Mouse (Mus musculus) embryonic facial prominence, embryonic 14.5 days (tissue): ENCODE data around the gene Hs6st3. TPM values are rescaled to one million over a fixed set of nuclear protein-coding genes. Genes with fewer than 3 reads are reported as not detected.

ENCODE experiments used
- ATAC-seq: fragments of 200-750 bp; cut with Nextera tagmentation; 2 replicates; pipeline ENCODE4 v1.8.0; 2017; ENCODE audit warnings: low read depth, moderate number of reproducible peaks, moderate TSS enrichment
- DNase-seq: peaks from one replicate; pipeline ENCODE4 v3.0.0-alpha.2; 2015; ENCODE audit warnings: low spot score
- H3K27ac ChIP-seq: fragments of 300-500 bp; sonication (generic); replicated peaks from 2 replicates; pipeline ENCODE4 v1.5.1; 2014; ENCODE audit warnings: low read depth, mild to moderate bottlenecking, low read length, moderate library complexity
- H3K27me3 ChIP-seq: fragments of 300-500 bp; sonication (generic); replicated peaks from 2 replicates; pipeline ENCODE4 v1.6.1; 2014; ENCODE audit warnings: low read length; ENCODE audit not compliant: control insufficient read depth, insufficient read depth
- H3K36me3 ChIP-seq: fragments of 300-500 bp; sonication (generic); 2 replicates; pipeline ENCODE4 v1.6.1; 2014; ENCODE audit warnings: low read length, mixed read lengths; ENCODE audit not compliant: control insufficient read depth, insufficient read depth
- H3K4me1 ChIP-seq: fragments of 300-500 bp; sonication (generic); 2 replicates; pipeline ENCODE4 v1.6.1; 2014; ENCODE audit warnings: antibody characterized with exemption, low read length; ENCODE audit not compliant: control insufficient read depth, insufficient read depth
- H3K4me2 ChIP-seq: fragments of 300-500 bp; sonication (generic); 2 replicates; pipeline ENCODE4 v1.6.1; 2014; ENCODE audit warnings: low read depth, mild to moderate bottlenecking, low read length, moderate library complexity, mixed read lengths
- H3K4me3 ChIP-seq: fragments of 300-500 bp; sonication (generic); 2 replicates; pipeline ENCODE4 v1.5.1; 2014; ENCODE audit warnings: low read depth, mild to moderate bottlenecking, low read length
- H3K9ac ChIP-seq: fragments of 300-500 bp; sonication (generic); 2 replicates; pipeline ENCODE4 v1.6.1; 2014; ENCODE audit warnings: low read depth, mild to moderate bottlenecking, low read length, moderate library complexity, mixed read lengths
- H3K9me3 ChIP-seq: fragments of 300-500 bp; sonication (generic); 2 replicates; pipeline ENCODE4 v1.6.1; 2016; ENCODE audit warnings: low read length; ENCODE audit not compliant: control insufficient read depth
- WGBS: fragments of 180-500 bp; shearing (Covaris S2); extraction: QIAGEN DNeasy Blood & Tissue Kit; methylation state at CpG from one replicate; pipeline ENCODE4 v1.1.7; 2014; 5-methylcytosine and 5-hydroxymethylcytosine counted together
- polyA plus RNA-seq: library from polyadenylated mRNA; unstranded; fragments of >200 nt; fragmentation: Nextera tagmentation; extraction: Ambion mirVana; gene quantifications from 2 replicates; pipeline ENCODE4 v1.2.1, GENCODE M21; 2014

Gene Hs6st3
- polyA plus RNA-seq, 1 experiment from 2014 or later: 0.10 TPM

- Histone ChIP-seq H3K27ac (no peak overlapping the region), H3K27me3 (no peaks in the 10 kb centered on the region), H3K4me1 (peaks cover 12% of the 10 kb centered on the region), H3K9ac (no peak overlapping the region), H3K4me2 (peak overlapping the region; percentile 27), H3K4me3 (peak overlapping the region; percentile 16; the same call in 1 of the 2 replicates), H3K9me3 (no peaks in the 10 kb centered on the region), H3K36me3 (no peaks in the 10 kb centered on the region)
- ATAC-seq (peak; percentile 81), DNase-seq (peak; percentile 46)
- 34% methylated on average over 19 of the region's 19 CpGs for WGBS
These were observed 693.2 kb downstream of the Hs6st3 start for GRCm38 (mm10) chr14:119831165-119832011.

DNA sequence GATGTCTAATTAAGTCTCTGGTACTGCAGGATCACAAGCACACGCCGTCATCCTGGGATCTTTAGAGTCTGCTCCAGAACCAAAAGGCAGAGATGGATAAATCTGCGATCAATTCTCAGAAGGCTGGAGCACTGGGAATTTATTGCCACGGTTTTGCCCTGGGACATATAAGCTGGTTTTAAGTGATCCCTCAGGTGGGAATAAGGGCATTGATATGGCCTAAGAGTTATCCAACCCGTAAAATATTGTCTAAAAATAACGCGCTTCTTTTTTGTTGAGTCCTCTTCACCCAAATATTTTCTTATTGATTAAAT lies 693.8 kb downstream of the Hs6st3 start:
- H3K36me3 ChIP-seq: no peaks in the 10 kb centered on the region
- H3K4me3 ChIP-seq: no peak overlapping the region
- H3K27ac ChIP-seq: no peak overlapping the region
- DNase-seq (no peak), ATAC-seq (no peak)
- peak overlapping the region; percentile 27 for H3K4me2 ChIP-seq
- no peak overlapping the region for H3K9ac ChIP-seq
- H3K27me3 ChIP-seq: no peaks in the 10 kb centered on the region
- H3K9me3 ChIP-seq: no peaks in the 10 kb centered on the region
- WGBS: 65% methylated on average over 7 of the region's 7 CpGs
- peaks cover 12% of the 10 kb centered on the region for H3K4me1 ChIP-seq

DNA sequence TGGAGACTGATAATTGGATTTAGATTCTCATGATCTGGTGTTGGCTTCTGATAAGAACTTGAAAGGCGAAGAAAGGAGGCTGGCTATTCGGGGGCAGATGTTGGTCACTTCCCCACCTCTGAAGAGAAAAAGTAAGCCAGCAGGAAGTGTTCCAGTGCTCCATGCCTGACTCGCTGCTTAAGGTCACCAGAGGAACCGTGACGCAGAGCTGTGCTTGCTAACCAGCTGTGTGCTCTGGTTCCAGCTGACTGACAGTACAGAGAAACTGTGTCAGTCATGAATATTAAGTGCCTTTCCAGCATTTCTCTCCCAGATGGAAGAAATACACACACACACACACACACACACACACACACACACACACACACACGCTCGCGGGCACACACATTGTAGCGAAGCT lies 694.8 kb downstream of the Hs6st3 start:
- WGBS: 48% methylated on average over 9 of the region's 9 CpGs

GRCm38 (mm10) chr14:119834008-119834700 lies 696.0 kb downstream of the Hs6st3 start:
- Histone ChIP-seq H3K27me3 (no peaks in the 10 kb centered on the region), H3K27ac (no peak overlapping the region), H3K4me1 (peaks cover 12% of the 10 kb centered on the region), H3K4me3 (no peak overlapping the region), H3K9me3 (no peaks in the 10 kb centered on the region), H3K4me2 (no peak overlapping the region), H3K36me3 (no peaks in the 10 kb centered on the region), H3K9ac (no peak overlapping the region)
- DNase-seq (no peak), ATAC-seq (no peak)
- WGBS: 68% methylated on average over 8 of the region's 8 CpGs

More for the DNA sequence above, 694.8 kb downstream of the Hs6st3 start:
- no peak overlapping the region for H3K4me3 ChIP-seq
- H3K36me3 ChIP-seq: no peaks in the 10 kb centered on the region
- no peaks in the 10 kb centered on the region for H3K27me3 ChIP-seq
- DNase-seq (peak; percentile 49), ATAC-seq (no peak)
- no peak overlapping the region for H3K27ac ChIP-seq
- H3K9me3 ChIP-seq: no peaks in the 10 kb centered on the region
- no peak overlapping the region for H3K9ac ChIP-seq
- no peak overlapping the region for H3K4me2 ChIP-seq
- peaks cover 12% of the 10 kb centered on the region for H3K4me1 ChIP-seq

DNA sequence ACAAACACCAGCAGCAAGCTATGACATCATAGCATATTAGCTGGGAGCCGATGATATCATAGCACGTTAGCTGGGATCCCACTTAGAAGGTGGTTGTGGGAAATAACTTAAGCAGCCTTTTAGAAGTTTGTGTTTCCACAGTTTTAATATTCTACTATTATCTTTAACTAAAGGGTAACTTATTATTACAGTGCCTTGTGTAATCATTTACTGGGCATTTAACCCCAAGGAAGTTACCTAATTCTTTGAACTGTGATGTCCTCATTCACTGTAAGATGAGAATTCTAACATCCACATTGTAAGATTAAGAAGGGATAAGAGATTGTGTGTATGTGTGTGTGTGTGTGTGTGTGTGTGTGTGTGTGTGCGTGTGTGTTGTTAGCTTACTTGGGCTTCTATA lies 697.9 kb downstream of the Hs6st3 start:
- Histone ChIP-seq H3K27me3 (no peaks in the 10 kb centered on the region), H3K4me2 (no peak overlapping the region)

DNA sequence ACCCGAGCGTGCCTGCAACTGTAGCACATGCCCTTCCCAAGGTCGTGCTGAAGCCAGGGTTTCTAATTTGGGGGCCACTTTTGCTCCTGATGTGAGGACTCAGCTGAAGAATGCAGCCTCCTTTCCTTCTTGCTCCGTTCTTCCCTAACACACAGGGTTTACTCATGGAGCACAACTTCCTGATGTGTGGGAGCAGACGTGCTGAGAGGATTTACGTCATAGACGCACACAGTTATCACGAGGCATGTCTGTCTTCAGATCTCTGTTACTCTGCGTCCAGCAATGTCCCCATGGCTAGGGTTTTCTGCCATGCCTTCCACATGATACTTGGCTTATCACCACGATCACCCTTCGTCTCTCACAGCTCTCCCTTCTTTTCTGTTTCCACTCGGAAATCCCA lies 709.4 kb downstream of the Hs6st3 start:
- H3K9ac ChIP-seq: no peak overlapping the region
- ATAC-seq: no peak
- no peaks in the 10 kb centered on the region for H3K9me3 ChIP-seq
- no peaks in the 10 kb centered on the region for H3K36me3 ChIP-seq
- 71% methylated on average over 11 of the region's 12 CpGs for WGBS
- no peaks in the 10 kb centered on the region for H3K27me3 ChIP-seq
- no peak overlapping the region for H3K4me2 ChIP-seq
- H3K4me3 ChIP-seq: no peak overlapping the region
- DNase-seq: no peak
- peaks cover 4% of the 10 kb centered on the region for H3K4me1 ChIP-seq
- H3K27ac ChIP-seq: no peak overlapping the region

More for the DNA sequence above, 697.9 kb downstream of the Hs6st3 start:
- DNase-seq (no peak), ATAC-seq (no peak)
- Histone ChIP-seq H3K4me3 (no peak overlapping the region), H3K36me3 (no peaks in the 10 kb centered on the region), H3K9ac (no peak overlapping the region), H3K27ac (no peak overlapping the region), H3K9me3 (no peaks in the 10 kb centered on the region), H3K4me1 (peaks cover 12% of the 10 kb centered on the region)
- WGBS: 78% methylated on average over 3 of the region's 3 CpGs

DNA sequence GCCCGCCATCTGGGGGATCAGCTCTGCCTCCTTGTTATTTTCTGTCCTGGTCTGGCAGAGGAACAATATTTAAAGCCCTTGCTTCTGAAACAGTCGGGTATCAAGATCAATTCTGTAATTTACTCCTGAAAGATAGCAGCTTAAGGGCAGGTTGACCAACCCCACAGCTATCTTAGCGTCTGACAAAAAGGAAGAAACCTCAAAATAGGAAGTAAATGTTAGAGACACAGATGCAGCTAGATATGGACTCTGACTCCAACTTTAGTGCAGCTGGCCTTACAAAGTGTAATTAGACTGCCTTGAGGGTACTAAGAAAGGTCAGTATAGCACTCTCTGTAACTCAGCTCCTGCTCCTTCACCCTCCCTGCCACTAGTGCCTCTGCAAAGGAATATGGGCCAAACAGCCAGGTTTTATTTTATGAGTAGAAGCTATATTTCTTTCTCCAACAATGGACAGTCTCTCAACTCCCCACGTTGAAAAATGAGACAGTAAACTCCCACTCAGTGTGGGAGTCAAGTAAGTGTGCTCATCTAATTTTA lies 710.7 kb downstream of the Hs6st3 start:
- DNase-seq: no peak
- H3K27me3 ChIP-seq: no peaks in the 10 kb centered on the region
- no peaks in the 10 kb centered on the region for H3K9me3 ChIP-seq
- H3K4me2 ChIP-seq: no peak overlapping the region
- peaks cover 4% of the 10 kb centered on the region for H3K4me1 ChIP-seq
- 67% methylated on average over 4 of the region's 4 CpGs for WGBS
- no peak overlapping the region for H3K9ac ChIP-seq
- H3K4me3 ChIP-seq: no peak overlapping the region
- no peaks in the 10 kb centered on the region for H3K36me3 ChIP-seq
- ATAC-seq: no peak
- no peak overlapping the region for H3K27ac ChIP-seq

DNA sequence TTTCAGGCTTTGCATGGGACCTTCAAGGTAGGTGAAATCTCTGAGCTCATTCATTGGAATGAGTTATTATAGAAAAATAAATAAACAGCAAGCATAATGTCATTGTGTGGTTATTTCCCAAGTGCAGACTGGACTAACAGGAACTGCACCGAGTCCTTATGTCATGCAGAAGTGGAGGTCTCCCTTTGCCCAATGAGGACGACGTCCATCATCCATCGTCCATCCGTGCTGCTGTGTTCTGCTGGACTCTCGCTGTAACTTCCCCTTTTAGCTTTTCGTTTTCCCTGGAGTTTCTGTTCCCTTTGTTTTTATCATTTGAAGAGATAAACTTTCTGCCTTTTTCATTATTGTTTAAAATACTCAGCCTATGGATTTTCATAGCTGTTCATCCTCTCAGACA lies 711.2 kb downstream of the Hs6st3 start:
- Histone ChIP-seq H3K27ac (no peak overlapping the region), H3K9ac (no peak overlapping the region), H3K9me3 (no peaks in the 10 kb centered on the region), H3K27me3 (no peaks in the 10 kb centered on the region), H3K4me2 (no peak overlapping the region), H3K4me1 (peaks cover 4% of the 10 kb centered on the region), H3K4me3 (no peak overlapping the region), H3K36me3 (no peaks in the 10 kb centered on the region)
- WGBS: 86% methylated on average over 7 of the region's 7 CpGs
- ATAC-seq: no peak
- no peak for DNase-seq
